Mouse (Mus musculus) bone marrow macrophage, adult 2 months (primary cell): ENCODE data around the gene Ewsr1.

Experiments
- CTCF ChIP-seq: IDR thresholded peaks from 2 replicates; pipeline ENCODE4 v1.5.1; 2012; ENCODE audit warnings: low read depth, mild to moderate bottlenecking, low read length, moderate library complexity
- POLR2A ChIP-seq: IDR thresholded peaks from 2 replicates; pipeline ENCODE4 v1.6.1; 2012; ENCODE audit warnings: mild to moderate bottlenecking, low read depth, low read length, borderline replicate concordance

DNA sequence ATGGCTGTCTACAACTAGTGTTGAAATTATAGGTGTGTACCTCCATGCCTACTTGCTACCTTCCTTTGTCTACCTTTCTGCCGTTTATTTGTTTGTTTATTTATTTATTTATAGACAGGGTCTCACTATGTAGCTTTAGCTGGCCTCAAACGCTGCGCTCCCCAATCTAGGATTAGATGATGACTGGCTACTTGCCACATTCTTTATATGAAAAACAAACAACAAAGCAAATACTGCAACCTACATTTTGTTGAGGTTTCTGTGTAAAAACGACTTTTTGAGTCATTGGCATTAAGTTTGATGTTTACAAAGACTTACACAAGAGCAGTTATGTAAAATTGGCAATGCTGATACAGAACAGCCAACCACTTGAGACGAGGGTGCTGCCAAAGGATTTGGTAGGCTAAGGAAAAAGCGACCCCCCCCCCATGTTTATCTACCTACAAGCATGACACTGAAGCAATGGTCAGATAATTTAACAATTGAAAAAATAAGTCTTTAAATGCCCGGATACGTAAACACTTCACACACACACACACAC, 2.5 kb downstream of the Ewsr1 start:
- TF ChIP-seq POLR2A (no peak), CTCF (no peak)
